Mouse (Mus musculus): ENCODE results near the gene Plod3.

Plod3 gene

DNA sequence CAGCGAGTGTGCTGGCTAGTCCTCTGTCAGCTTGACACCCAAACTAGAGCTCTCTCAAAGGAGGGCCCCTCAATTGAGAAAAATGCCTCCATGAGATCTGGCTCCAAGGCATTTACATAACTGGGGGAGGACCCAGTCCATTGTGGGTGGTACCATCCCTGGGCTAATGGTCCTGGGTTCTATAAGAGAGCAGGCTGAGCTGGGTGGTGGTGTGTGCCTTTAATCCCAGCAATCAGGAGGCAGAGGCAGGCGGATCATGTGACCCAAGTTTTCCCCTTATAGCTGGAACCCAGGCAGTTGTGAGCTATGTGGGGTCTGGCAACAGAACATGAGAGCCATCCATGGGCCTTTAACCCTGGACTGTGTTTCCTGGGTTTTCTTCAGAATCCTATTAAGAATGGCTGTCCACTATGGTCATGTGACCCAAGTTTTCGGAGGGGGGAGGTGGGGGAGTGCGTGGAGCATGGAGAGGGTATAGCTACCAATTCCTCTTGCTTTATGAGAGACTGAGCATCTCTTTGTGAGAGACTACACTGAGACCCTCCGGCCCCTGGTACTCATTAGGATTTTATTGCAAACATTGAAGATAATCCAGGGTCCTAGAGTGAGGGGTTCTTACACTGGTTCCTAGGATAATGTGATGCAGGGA, 25.4 kb upstream of the Plod3 start:
- no peak for TF ChIP-seq GATA4 (IDR thresholded peaks at IDR 0.05; ENCODE audit: insufficient replicate concordance, low read length)

DNA sequence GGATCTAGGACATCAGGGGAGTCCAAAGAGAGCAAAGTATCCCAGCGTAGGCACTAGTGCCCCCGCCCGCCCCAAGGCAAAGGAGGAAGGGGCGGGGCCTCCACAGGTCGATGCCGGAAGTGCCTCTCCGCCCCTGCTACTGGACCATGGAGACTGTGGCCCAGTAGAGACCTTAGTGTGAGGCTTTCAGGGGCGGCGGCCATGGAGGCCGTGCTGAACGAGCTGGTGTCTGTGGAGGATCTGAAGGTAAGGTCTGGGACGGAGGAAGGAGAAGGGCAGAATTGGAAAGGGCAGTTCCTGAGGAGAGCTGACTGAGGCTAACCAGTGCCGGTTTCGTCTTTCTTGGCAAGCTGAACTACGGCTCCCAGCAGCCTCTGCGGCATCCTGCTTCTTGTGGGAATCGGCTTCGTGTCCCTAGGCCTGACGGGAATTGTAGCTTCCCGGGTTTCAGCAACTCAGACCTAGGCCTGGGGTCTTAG, 24.8 kb upstream of the Plod3 start:
- no peak for TF ChIP-seq GATA4 (IDR thresholded peaks at IDR 0.05; ENCODE audit: insufficient replicate concordance, low read length)

DNA sequence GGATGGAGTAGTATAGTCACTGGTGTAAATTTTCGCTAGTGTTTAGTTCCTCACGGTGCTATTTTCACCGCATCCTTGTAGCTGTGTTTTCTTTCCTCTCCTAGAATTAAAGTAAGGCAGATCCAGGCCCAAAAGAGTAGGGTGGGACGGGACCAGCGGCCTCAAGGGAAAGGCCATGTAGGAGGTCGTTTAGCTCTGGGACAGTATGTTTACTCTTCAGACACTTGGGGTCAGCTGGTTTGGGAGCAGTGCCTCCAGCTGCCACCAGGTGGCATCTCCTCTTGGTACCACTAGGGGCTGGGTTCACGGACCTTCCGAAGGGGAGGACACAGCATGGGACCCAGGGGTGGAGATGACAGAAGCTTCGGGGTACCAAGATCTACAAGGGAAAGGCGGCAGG, 24.3 kb upstream of the Plod3 start:
- TF ChIP-seq GATA4 (IDR thresholded peaks at IDR 0.05; ENCODE audit: insufficient replicate concordance, low read length): no peak

- TF ChIP-seq GATA4 (IDR thresholded peaks at IDR 0.05; ENCODE audit: insufficient replicate concordance, low read length): no peak
These were observed 23.8 kb upstream of the Plod3 start for GRCm38 (mm10) chr5:136962966-136963540.

DNA sequence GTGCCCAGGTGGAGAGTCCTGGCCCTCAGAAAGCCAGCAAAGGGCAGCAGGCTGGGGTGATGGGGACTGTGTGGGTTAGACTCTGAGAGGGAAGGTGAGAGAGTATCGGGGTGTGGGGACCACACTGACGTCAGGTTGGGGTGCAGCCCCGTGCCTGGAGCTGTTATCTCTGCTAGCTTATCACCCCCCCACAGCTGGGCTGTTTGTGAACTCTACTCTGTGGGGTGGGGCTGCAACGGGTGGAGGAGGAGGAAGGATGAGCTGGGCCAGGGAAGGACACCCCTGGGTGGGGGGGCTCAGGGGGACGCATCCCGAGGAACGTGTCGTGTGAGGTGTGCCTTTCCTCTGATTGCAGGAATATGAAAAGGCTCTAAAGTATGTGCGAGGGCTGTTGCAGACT, 21.6 kb upstream of the Plod3 start:
- TF ChIP-seq GATA4 (IDR thresholded peaks at IDR 0.05; ENCODE audit: insufficient replicate concordance, low read length): no peak

- no peak for TF ChIP-seq GATA4 (IDR thresholded peaks at IDR 0.05; ENCODE audit: insufficient replicate concordance, low read length)
These were observed 21.1 kb upstream of the Plod3 start for GRCm38 (mm10) chr5:136965686-136966085.

GRCm38 (mm10) chr5:136966331-136966730, 20.5 kb upstream of the Plod3 start, which contains the start of gene Cldn15:
Gene Cldn15 (plus strand): TSS chr5:136966616.
- peak; percentile 57; the same call in 1 of the 2 replicates for TF ChIP-seq GATA4 (IDR thresholded peaks at IDR 0.05; ENCODE audit: insufficient replicate concordance, low read length)

- no peak for TF ChIP-seq GATA4 (IDR thresholded peaks at IDR 0.05; ENCODE audit: insufficient replicate concordance, low read length)
These were observed 19.9 kb upstream of the Plod3 start for GRCm38 (mm10) chr5:136966861-136967455.

- TF ChIP-seq GATA4 (IDR thresholded peaks at IDR 0.05; ENCODE audit: insufficient replicate concordance, low read length): no peak
These were observed 19.2 kb upstream of the Plod3 start for GRCm38 (mm10) chr5:136967592-136967991.

- TF ChIP-seq GATA4 (IDR thresholded peaks at IDR 0.05; ENCODE audit: insufficient replicate concordance, low read length): no peak
These were observed 16.1 kb upstream of the Plod3 start for GRCm38 (mm10) chr5:136970703-136971102.

DNA sequence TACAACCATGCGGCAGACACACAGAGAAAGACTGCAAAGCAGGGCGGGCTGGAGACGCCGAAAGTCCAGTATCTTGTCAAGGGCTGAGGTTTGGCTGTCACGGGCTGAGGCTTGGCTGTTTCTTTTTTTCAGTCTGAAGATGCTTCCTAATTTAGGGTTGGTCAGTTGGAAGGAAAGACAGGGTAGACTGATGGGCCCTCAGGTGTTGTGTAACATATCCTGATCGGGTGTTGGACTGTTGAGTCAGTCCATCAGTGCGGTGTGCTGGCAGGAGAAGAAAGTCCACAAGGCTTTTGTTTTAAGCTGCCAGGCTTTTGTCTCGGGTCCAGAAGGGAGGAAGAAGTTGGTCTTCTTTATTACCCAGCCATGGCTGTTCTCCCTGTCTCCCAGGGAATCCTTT, 13.1 kb upstream of the Plod3 start:
- no peak for TF ChIP-seq GATA4 (IDR thresholded peaks at IDR 0.05; ENCODE audit: insufficient replicate concordance, low read length)

DNA sequence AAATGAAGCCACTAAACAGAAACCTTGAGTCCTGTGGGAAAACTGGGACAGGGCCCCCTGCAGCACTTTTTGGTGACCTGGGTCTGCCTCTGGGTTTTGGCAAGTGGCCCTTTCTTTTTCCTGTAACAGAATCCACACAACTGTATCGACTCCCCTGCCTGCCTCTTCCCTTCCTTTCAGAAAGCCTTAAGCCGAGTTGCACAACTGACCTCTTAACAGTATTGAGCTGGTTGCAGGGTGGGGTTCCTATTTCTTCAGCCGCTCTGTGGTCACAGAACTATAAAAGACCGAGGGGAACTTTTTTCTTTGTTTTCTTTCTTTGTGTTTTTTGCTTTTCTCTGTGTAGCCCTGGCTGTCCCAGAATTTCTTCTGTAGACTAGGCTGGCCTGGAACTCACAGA, 9.1 kb upstream of the Plod3 start:
- TF ChIP-seq GATA4 (IDR thresholded peaks at IDR 0.05; ENCODE audit: insufficient replicate concordance, low read length): no peak

DNA sequence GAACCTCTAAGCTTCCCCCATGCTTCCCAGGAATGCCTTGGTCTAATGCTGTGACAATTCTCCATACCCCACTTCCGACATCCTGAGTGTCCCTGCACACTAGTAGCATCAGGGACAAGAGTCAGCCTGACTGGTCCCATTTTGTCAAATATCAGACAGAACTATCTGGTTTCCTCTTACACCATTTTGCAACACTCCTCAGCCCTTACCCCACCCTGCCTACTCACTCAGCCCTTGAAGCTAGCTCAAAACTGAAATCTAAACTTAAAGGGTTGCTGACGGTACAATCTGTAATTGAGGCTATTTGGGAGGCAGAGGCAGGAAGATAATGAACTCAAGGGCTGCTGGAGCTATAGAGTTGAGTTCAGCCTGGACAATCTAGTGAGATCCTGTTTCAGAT, 7.1 kb upstream of the Plod3 start:
- no peak for TF ChIP-seq GATA4 (IDR thresholded peaks at IDR 0.05; ENCODE audit: insufficient replicate concordance, low read length)

DNA sequence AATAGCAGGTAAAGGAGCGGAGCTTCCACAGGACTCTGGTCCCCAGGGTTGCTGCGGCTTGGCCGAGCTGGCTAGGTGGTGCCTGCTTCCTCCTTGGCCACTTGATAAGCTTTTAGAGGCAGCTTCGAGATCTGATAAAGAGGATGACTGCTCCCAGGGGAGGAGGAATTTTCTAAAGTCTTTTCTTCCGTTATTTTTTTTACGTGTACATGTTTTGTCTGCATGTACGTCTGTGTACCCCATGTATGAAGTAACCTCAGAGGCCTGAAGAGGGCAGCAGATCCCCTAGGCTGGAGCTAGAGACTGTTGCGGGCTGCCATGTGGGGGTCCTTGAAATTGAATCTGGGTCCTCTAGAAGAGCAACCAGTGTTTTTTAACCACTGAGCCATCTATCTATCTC, 5.8 kb upstream of the Plod3 start:
- no peak for TF ChIP-seq GATA4 (IDR thresholded peaks at IDR 0.05; ENCODE audit: insufficient replicate concordance, low read length)

- TF ChIP-seq GATA4 (IDR thresholded peaks at IDR 0.05; ENCODE audit: insufficient replicate concordance, low read length): no peak
These were observed 4.4 kb upstream of the Plod3 start for GRCm38 (mm10) chr5:136982338-136982930.

- no peak for TF ChIP-seq GATA4 (IDR thresholded peaks at IDR 0.05; ENCODE audit: insufficient replicate concordance, low read length)
These were observed 2.0 kb upstream of the Plod3 start for GRCm38 (mm10) chr5:136984828-136985227.

Data from liver, adult (tissue).